Mouse (Mus musculus) hindbrain, embryonic 11.5 days (tissue): ENCODE measurements around the gene Gfra1. TPM values are rescaled to one million over a fixed set of nuclear protein-coding genes. Genes with fewer than 3 reads are reported as not detected.

Experiments
- ATAC-seq: fragments of 200-750 bp; cut with Nextera tagmentation; 2 replicates; pipeline ENCODE4 v1.8.0; 2017; ENCODE audit warnings: mild to moderate bottlenecking, moderate TSS enrichment, moderate library complexity; ENCODE audit not compliant: low FRiP score
- DNase-seq: peaks from one replicate; pipeline ENCODE4 v3.0.0-alpha.2; 2015; ENCODE audit warnings: low spot score
- H3K27ac ChIP-seq: fragments of 300-500 bp; sonication (generic); 2 replicates; pipeline ENCODE4 v1.5.1; 2014; ENCODE audit warnings: mild to moderate bottlenecking, low read depth, low read length
- H3K27me3 ChIP-seq: fragments of 300-500 bp; sonication (generic); 2 replicates; pipeline ENCODE4 v1.6.1; 2014; ENCODE audit warnings: mild to moderate bottlenecking, low read length, moderate library complexity, mixed read lengths; ENCODE audit not compliant: control insufficient read depth, insufficient read depth
- H3K36me3 ChIP-seq: fragments of 300-500 bp; sonication (generic); 2 replicates; pipeline ENCODE4 v1.6.1; 2014; ENCODE audit warnings: mild to moderate bottlenecking, low read length, moderate library complexity, mixed read lengths; ENCODE audit not compliant: control insufficient read depth, insufficient read depth
- H3K4me1 ChIP-seq: fragments of 300-500 bp; sonication (generic); replicated peaks from 2 replicates; pipeline ENCODE4 v1.6.1; 2014; ENCODE audit warnings: low read length, mixed read lengths; ENCODE audit not compliant: control insufficient read depth, insufficient read depth
- H3K4me2 ChIP-seq: fragments of 300-500 bp; sonication (generic); replicated peaks from 2 replicates; pipeline ENCODE4 v1.6.1; 2014; ENCODE audit warnings: mild to moderate bottlenecking, low read depth, low read length
- H3K4me3 ChIP-seq: fragments of 300-500 bp; sonication (generic); 2 replicates; pipeline ENCODE4 v1.5.1; 2014; ENCODE audit warnings: low read depth, low read length
- H3K9ac ChIP-seq: fragments of 300-500 bp; sonication (generic); 2 replicates; pipeline ENCODE4 v1.6.1; 2014; ENCODE audit warnings: low read depth, low read length
- H3K9me3 ChIP-seq: fragments of 300-500 bp; sonication (generic); 2 replicates; pipeline ENCODE4 v1.6.1; 2016; ENCODE audit warnings: low read length; ENCODE audit not compliant: control insufficient read depth
- WGBS: fragments of 180-500 bp; shearing (Covaris S2); extraction: QIAGEN DNeasy Blood & Tissue Kit; methylation state at CpG from one replicate; pipeline ENCODE4 v1.1.7; 2014; 5-methylcytosine and 5-hydroxymethylcytosine counted together
- polyA plus RNA-seq: library from polyadenylated mRNA; unstranded; fragments of >200 nt; fragmentation: Nextera tagmentation; extraction: Ambion mirVana; gene quantifications from 2 replicates; pipeline ENCODE4 v1.2.1, GENCODE M21; 2014

Gfra1 gene
- polyA plus RNA-seq, 1 experiment from 2014 or later, result 30.6 TPM

DNA sequence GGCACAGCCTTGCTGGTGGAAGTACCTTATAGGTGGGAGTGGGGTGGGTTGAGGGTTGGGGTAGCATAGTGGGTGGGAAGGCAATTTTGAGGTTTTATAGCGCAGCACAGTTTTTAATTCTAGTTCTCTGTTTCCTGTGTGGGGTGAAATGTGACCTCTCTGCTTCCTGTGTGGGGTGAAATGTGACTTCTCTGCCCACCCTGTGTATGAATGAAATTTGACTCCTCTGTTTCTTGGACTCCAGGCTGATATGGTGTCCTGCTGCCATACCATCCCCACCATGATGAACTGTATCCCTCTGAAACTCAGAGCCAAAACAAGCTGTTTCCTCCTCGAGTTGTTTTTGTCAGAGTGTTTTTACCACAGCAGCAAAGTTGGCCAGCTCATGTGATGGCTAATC is 264.8 kb downstream of the Gfra1 start:
- WGBS, result 74% methylated on average over 2 of the region's 2 CpGs
- DNase-seq (no peak), ATAC-seq (no peak)
- Histone ChIP-seq H3K27ac (no peak overlapping the region), H3K9me3 (no peaks in the 10 kb centered on the region), H3K9ac (no peak overlapping the region), H3K36me3 (no peaks in the 10 kb centered on the region), H3K27me3 (no peaks in the 10 kb centered on the region), H3K4me1 (no peaks in the 10 kb centered on the region), H3K4me3 (no peak overlapping the region), H3K4me2 (no peak overlapping the region)

DNA sequence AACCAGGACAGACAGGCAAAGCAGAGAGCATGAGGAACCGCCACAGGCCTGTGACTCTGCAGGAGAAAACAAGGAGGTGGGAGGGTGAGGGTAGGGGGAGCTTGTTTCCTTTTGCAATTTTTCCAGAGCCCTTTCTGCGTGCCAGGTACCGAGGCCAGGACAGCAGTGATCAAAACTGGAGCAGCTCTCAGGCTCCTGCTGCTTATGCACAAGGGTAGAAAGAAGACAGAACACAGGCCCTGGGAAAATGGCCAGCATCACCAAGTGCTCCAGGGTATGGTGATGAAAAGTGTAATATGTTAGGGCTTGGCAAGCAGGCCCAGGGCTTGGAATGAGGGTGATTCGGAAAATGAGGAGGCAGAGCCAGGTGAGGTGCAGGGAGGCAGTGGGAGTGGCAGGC is 269.2 kb downstream of the Gfra1 start:
- no peak for DNase-seq
- ATAC-seq, result no peak
- no peaks in the 10 kb centered on the region for H3K4me1 ChIP-seq
- no peak overlapping the region for H3K4me2 ChIP-seq
- H3K27me3 ChIP-seq, result no peaks in the 10 kb centered on the region
- WGBS, result 49% methylated on average over 4 of the region's 4 CpGs
- H3K4me3 ChIP-seq, result no peak overlapping the region
- no peaks in the 10 kb centered on the region for H3K36me3 ChIP-seq
- no peak overlapping the region for H3K9ac ChIP-seq
- no peaks in the 10 kb centered on the region for H3K9me3 ChIP-seq
- no peak overlapping the region for H3K27ac ChIP-seq

Other genes starting within 250 kb of the Gfra1 start
- gene Ccdc172, start 56.1 kb upstream of the Gfra1 start, polyA plus RNA-seq, result not detected in 2 replicates
- gene Pnlip, start 196.6 kb upstream of the Gfra1 start, polyA plus RNA-seq, result 0.11 TPM in 1 of 2 replicates, not detected in the other